Mouse (Mus musculus) ES-Bruce4 (cell line): ENCODE results near the gene Btbd16. TPM values are rescaled to one million over a fixed set of nuclear protein-coding genes. Genes with fewer than 3 reads are reported as not detected.

Experiments used
- H3K27ac ChIP-seq: 2 replicates; pipeline ENCODE4 v1.5.1; 2012; ENCODE audit warnings: low read length, inconsistent platforms; ENCODE audit not compliant: insufficient read depth
- H3K27me3 ChIP-seq: 2 replicates; pipeline ENCODE4 v1.6.1; 2012; ENCODE audit warnings: mild to moderate bottlenecking, low read length, inconsistent platforms; ENCODE audit not compliant: control insufficient read depth, poor library complexity, insufficient read depth, severe bottlenecking
- H3K36me3 ChIP-seq: 2 replicates; pipeline ENCODE4 v1.6.1; 2012; ENCODE audit warnings: inconsistent platforms, mild to moderate bottlenecking, low read length, moderate library complexity; ENCODE audit not compliant: control insufficient read depth, poor library complexity, insufficient read depth, severe bottlenecking
- H3K4me1 ChIP-seq: one replicate; pipeline ENCODE4 v1.8.1; 2011; ENCODE audit warnings: low read length; ENCODE audit not compliant: control insufficient read depth, insufficient read depth
- H3K4me3 ChIP-seq: 2 replicates; pipeline ENCODE4 v1.5.1; 2011; ENCODE audit warnings: low read depth, mild to moderate bottlenecking, low read length
- H3K9ac ChIP-seq: 2 replicates; pipeline ENCODE4 v1.6.1; 2012; ENCODE audit warnings: low read depth, mild to moderate bottlenecking, inconsistent platforms; ENCODE audit not compliant: poor library complexity, severe bottlenecking
- H3K9me3 ChIP-seq: replicated peaks from 2 replicates; pipeline ENCODE4 v1.6.1; 2012; ENCODE audit warnings: mild to moderate bottlenecking, low read length, inconsistent platforms; ENCODE audit not compliant: control insufficient read depth, poor library complexity, insufficient read depth, severe bottlenecking
- CTCF ChIP-seq: IDR thresholded peaks from one replicate; pipeline ENCODE4 v1.8.1; 2011; ENCODE audit warnings: low read depth, low read length
- EP300 ChIP-seq: IDR thresholded peaks from 2 replicates; pipeline ENCODE4 v1.6.1; 2011; ENCODE audit warnings: low read depth, low read length; ENCODE audit not compliant: insufficient read depth
- POLR2A ChIP-seq: IDR thresholded peaks from one replicate; pipeline ENCODE4 v1.8.1; 2011; ENCODE audit warnings: low read length; ENCODE audit not compliant: insufficient read depth
- polyA plus RNA-seq: library from polyadenylated mRNA; stranded (reverse); fragments of >200 nt; gene quantifications from 2 replicates; pipeline ENCODE4 v1.2.4, GENCODE M21; 2011; ENCODE audit warnings: low read depth; ENCODE audit not compliant: missing spikeins, insufficient read depth, insufficient read length

The Btbd16 gene
- polyA plus RNA-seq, 1 experiment = not detected

DNA sequence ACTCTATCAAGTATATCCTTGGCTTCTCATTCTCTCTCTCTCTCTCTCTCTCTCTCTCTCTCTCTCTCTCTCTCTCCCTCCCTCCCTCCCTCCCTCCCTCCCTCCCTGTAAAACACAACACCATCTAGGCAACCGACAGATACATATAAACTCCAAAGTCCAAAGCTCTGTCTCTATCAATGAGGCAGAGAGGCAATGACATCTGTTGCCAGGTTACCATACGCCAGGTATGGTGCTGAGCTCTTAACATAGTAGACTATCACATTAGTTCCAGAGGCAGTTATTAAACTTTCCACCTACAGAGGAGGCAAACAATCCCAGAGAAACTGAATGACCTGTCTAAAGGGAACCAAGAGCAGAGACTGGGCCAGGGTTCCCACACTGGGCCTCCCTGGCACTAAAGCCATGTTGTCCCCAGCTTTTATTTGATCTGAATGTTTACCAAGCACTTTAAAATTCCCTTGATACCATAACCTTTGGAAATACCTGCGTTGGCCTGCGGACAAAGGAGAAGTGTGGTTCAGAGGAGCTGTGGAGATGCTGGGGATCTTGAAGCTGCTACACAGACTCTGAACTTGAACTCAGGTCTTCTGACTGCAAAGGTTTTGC, 80.9 kb downstream of the Btbd16 start:
- Histone ChIP-seq H3K27me3 (no peaks in the 10 kb centered on the region), H3K4me1 (no peaks in the 10 kb centered on the region), H3K9ac (no peak overlapping the region), H3K9me3 (no peaks in the 10 kb centered on the region), H3K36me3 (no peaks in the 10 kb centered on the region), H3K4me3 (no peak overlapping the region), H3K27ac (no peak overlapping the region)
- no peak for TF ChIP-seq EP300
- TF ChIP-seq POLR2A = no peak
- no peak for TF ChIP-seq CTCF

DNA sequence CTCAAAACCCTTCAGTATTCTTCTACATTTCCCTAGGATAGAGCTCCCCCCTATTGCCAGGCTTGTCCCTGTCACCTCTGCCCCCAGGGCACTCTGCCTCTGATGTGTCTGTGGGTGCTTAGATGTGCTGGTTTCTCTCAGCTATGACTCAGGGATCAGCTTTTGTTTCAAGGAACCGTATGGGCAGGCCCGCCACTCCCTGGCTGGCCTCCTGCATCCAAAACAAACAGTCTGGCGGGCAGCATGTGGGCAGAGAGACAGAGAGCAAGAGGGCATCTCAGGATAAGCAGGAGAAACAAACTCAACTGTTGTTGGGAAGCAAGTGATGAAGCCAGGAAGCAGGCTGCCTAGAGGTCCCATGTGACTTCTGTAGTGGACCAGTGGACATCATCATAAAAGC, 81.8 kb downstream of the Btbd16 start:
- Histone ChIP-seq H3K9me3 (no peaks in the 10 kb centered on the region), H3K27ac (no peak overlapping the region), H3K4me3 (no peak overlapping the region), H3K27me3 (no peaks in the 10 kb centered on the region), H3K4me1 (no peaks in the 10 kb centered on the region), H3K36me3 (no peaks in the 10 kb centered on the region), H3K9ac (no peak overlapping the region)
- no peak for TF ChIP-seq POLR2A
- no peak for TF ChIP-seq EP300
- no peak for TF ChIP-seq CTCF

DNA sequence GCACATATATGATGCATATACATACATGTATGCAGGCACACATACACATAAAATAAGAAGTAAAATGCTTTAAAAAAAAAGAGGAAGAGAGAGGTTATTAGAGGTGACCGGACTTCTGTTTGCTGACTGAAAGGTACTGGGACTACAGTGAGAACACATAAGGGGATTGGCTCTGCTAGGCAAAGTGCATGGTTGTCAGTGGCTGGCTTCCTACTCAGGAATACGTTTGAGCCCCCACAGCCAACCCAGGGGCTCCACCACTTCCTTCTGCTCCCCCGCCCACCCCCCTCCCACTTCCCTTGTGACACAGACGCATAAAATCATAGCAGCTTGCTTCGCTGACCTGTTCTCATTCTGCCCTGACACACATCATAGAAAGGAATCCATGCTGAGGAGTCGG, 84.1 kb downstream of the Btbd16 start:
- Histone ChIP-seq H3K36me3 (no peaks in the 10 kb centered on the region), H3K4me1 (peaks cover 1% of the 10 kb centered on the region), H3K27ac (no peak overlapping the region), H3K9ac (no peak overlapping the region), H3K4me3 (no peak overlapping the region), H3K27me3 (no peaks in the 10 kb centered on the region), H3K9me3 (no peaks in the 10 kb centered on the region)
- TF ChIP-seq EP300 (no peak), CTCF (no peak), POLR2A (no peak)

DNA sequence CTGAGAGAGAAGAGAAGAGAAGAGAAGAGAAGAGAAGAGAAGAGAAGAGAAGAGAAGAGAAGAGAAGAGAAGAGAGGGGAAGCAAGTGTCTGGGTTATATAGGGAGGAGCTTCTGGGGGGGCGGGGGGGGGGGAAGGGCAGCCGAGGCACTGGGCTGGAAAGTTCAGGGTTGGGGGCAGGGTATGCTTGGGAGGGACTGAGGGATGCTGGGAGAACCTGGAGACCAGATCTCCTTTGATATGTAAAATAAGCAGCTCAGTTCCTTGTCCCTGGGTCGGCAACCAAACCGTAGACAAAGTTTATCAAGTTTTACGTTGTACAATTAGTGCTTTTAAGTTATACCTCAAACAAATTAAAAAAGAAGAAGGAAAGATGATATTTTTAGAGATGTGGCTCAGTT, 86.1 kb downstream of the Btbd16 start:
- TF ChIP-seq EP300 = peak; percentile 54; the same call in 1 of the 2 replicates
- no peak for TF ChIP-seq CTCF
- Histone ChIP-seq H3K4me1 (peaks cover 1% of the 10 kb centered on the region), H3K36me3 (no peaks in the 10 kb centered on the region), H3K27me3 (no peaks in the 10 kb centered on the region), H3K4me3 (peak overlapping the region; percentile 39), H3K27ac (peak overlapping the region; percentile 24; the same call in 1 of the 2 replicates), H3K9ac (peak overlapping the region; percentile 53), H3K9me3 (no peaks in the 10 kb centered on the region)

DNA sequence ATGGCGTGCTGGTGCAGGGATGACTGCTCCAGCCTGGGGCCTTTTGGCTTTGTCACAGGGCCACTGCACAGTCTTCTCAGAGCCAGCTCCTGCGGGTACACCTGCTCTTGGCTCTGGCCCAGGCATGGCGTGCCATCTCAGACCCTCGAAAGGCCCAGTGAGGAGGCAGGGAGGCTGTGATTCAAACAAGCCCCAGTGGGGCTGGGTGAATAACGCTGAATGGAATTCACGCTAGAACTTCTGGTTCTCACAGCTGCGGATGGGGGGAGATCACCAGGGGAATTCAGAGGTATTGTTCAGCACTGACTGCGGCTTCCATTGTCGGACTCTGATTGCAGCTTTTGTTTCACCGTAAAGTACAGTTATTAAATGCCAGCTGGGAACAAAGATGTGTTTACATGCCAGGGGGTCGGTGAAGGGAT, 86.9 kb downstream of the Btbd16 start:
- Histone ChIP-seq H3K27ac (peak overlapping the region; percentile 24), H3K4me3 (peak overlapping the region; percentile 39), H3K4me1 (peaks cover 1% of the 10 kb centered on the region), H3K36me3 (no peaks in the 10 kb centered on the region), H3K9me3 (no peaks in the 10 kb centered on the region), H3K9ac (peak overlapping the region; percentile 53), H3K27me3 (no peaks in the 10 kb centered on the region)
- TF ChIP-seq POLR2A (no peak), CTCF (no peak), EP300 (no peak)

- peaks cover 1% of the 10 kb centered on the region for H3K4me1 ChIP-seq
- no peak overlapping the region for H3K27ac ChIP-seq
- no peaks in the 10 kb centered on the region for H3K27me3 ChIP-seq
Measured at GRCm38 (mm10) chr7:130862501-130862900, 88.6 kb downstream of the Btbd16 start.

More at GRCm38 (mm10) chr7:130862501-130862900, 88.6 kb downstream of the Btbd16 start:
- Histone ChIP-seq H3K9me3 (no peaks in the 10 kb centered on the region), H3K36me3 (no peaks in the 10 kb centered on the region), H3K9ac (no peak overlapping the region), H3K4me3 (no peak overlapping the region)
- no peak for TF ChIP-seq POLR2A
